Mouse (Mus musculus) MEL (cell line): Measurements from ENCODE around the gene Ank2.

Experiments
- CTCF ChIP-seq, 3 experiments: IDR thresholded peaks in 2 of 3; conservative IDR thresholded peaks in 1 of 3; 2 replicates each; pipeline ENCODE4 v1.5.1; 2011 to 2012; ENCODE audit warnings: low read length in 3 of 3, low read depth in 2 of 3, mild to moderate bottlenecking in 2 of 3, improper control_type of control experiment in 1 of 3, inconsistent platforms in 1 of 3, mixed read lengths in 1 of 3, moderate library complexity in 1 of 3; ENCODE audit not compliant: control insufficient read depth in 1 of 3, insufficient read depth in 1 of 3, poor library complexity in 1 of 3, severe bottlenecking in 1 of 3
- E2F4 ChIP-seq: IDR thresholded peaks from 2 replicates; pipeline ENCODE4 v1.6.1; 2011; ENCODE audit warnings: low read depth, low read length, improper control_type of control experiment, borderline replicate concordance
- EP300 ChIP-seq, 2 experiments: IDR thresholded peaks; 2 replicates each; pipeline ENCODE4 v1.6.1; 2011; ENCODE audit warnings: improper control_type of control experiment in 2 of 2, low read length in 2 of 2, low read depth in 1 of 2, mild to moderate bottlenecking in 1 of 2
- ETS1 ChIP-seq: IDR thresholded peaks from 2 replicates; pipeline ENCODE4 v1.6.1; 2012; ENCODE audit warnings: low read depth, mild to moderate bottlenecking, inconsistent platforms, low read length, improper control_type of control experiment, moderate library complexity
- GATA1 ChIP-seq: IDR thresholded peaks from 2 replicates; pipeline ENCODE4 v1.6.1; 2011; ENCODE audit warnings: low read depth, low read length, improper control_type of control experiment
- NRF1 ChIP-seq: IDR thresholded peaks from 2 replicates; pipeline ENCODE4 v1.6.1; 2014; ENCODE audit warnings: low read depth, mild to moderate bottlenecking, inconsistent platforms, low read length, improper control_type of control experiment, moderate library complexity; ENCODE audit not compliant: poor library complexity, insufficient read depth, severe bottlenecking
- POLR2A ChIP-seq, 2 experiments: IDR thresholded peaks; 2 replicates each; pipeline ENCODE4 v1.6.1; 2011 to 2012; ENCODE audit warnings: low read length in 2 of 2, mild to moderate bottlenecking in 2 of 2, control low read depth in 1 of 2, improper control_type of control experiment in 1 of 2, low read depth in 1 of 2, moderate library complexity in 1 of 2; ENCODE audit not compliant: control insufficient read depth in 1 of 2, insufficient read depth in 1 of 2, poor library complexity in 1 of 2
- POLR2AphosphoS2 ChIP-seq: IDR thresholded peaks from 2 replicates; pipeline ENCODE4 v1.6.1; 2011; ENCODE audit warnings: low read length, improper control_type of control experiment
- RCOR1 ChIP-seq: IDR thresholded peaks from 2 replicates; pipeline ENCODE4 v1.6.1; 2012; ENCODE audit warnings: low read depth, mild to moderate bottlenecking, inconsistent platforms, low read length, improper control_type of control experiment
- SIN3A ChIP-seq: IDR thresholded peaks from 2 replicates; pipeline ENCODE4 v1.6.1; 2012; ENCODE audit warnings: low read length, improper control_type of control experiment, inconsistent platforms
- SMC3 ChIP-seq: IDR thresholded peaks from 2 replicates; pipeline ENCODE4 v1.6.1; 2011; ENCODE audit warnings: low read depth, low read length, improper control_type of control experiment
- ZKSCAN1 ChIP-seq: IDR thresholded peaks from 2 replicates; pipeline ENCODE4 v1.6.1; 2012; ENCODE audit warnings: low read depth, mild to moderate bottlenecking, inconsistent platforms, low read length, improper control_type of control experiment, moderate library complexity

DNA sequence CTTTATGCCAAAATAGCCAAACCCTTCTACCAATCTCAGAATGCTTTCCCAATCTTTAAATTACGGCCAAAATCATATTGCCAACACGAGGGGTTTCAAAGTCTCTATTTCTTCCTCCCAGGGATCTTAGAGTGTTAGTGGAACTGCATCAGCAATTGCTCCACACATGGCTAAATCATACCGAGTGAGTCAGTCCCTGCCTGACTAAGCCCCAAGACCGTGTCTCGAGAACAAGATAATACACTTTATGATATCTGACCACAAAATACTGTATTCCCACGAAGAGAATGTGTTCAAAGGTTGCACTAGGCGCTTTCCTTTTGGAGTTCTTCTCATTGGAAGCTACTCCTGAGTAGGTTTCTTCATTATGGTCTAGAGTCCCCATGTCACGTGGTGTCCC is 178.8 kb downstream of the Ank2 start:
- no peak for TF ChIP-seq RCOR1
- no peak for TF ChIP-seq ETS1
- no peak for TF ChIP-seq EP300 (IDR thresholded peaks at IDR 0.05; ENCODE audit: low read depth in 1 of 2, low read length in 2 of 2)
- TF ChIP-seq NRF1 = no peak
- TF ChIP-seq POLR2AphosphoS2 = no peak
- TF ChIP-seq GATA1 = no peak
- TF ChIP-seq CTCF (IDR thresholded peaks at IDR 0.05 in 2 of 3, conservative IDR thresholded peaks at IDR 0.05 in 1 of 3; ENCODE audit: control insufficient read depth in 1 of 3, insufficient read depth in 1 of 3, low read depth in 2 of 3, low read length in 3 of 3, poor library complexity in 1 of 3, severe bottlenecking in 1 of 3) = no peak
- no peak for TF ChIP-seq E2F4
- no peak for TF ChIP-seq SMC3
- TF ChIP-seq SIN3A = no peak
- no peak for TF ChIP-seq POLR2A (IDR thresholded peaks at IDR 0.05; ENCODE audit: control insufficient read depth in 1 of 2, insufficient read depth in 1 of 2, low read depth in 1 of 2, low read length in 2 of 2, poor library complexity in 1 of 2)
- no peak for TF ChIP-seq ZKSCAN1
